Mouse (Mus musculus) limb, embryonic 12.5 days (tissue): ENCODE measurements around the gene Maoa. TPM values are rescaled to one million over a fixed set of nuclear protein-coding genes. Genes with fewer than 3 reads are reported as not detected.

Experiments
- ATAC-seq: fragments of 200-750 bp; cut with Nextera tagmentation; 2 replicates; pipeline ENCODE4 v1.8.0; 2017; ENCODE audit warnings: low read depth, moderate TSS enrichment; ENCODE audit not compliant: insufficient number of reproducible peaks, insufficient read depth, low FRiP score, low TSS enrichment
- H3K27ac ChIP-seq: fragments of 300-500 bp; sonication (generic); 2 replicates; pipeline ENCODE4 v1.5.1; 2016; ENCODE audit warnings: mild to moderate bottlenecking, moderate library complexity
- H3K27me3 ChIP-seq: fragments of 300-500 bp; sonication (generic); 2 replicates; pipeline ENCODE4 v1.6.1; 2016; ENCODE audit warnings: mild to moderate bottlenecking, moderate library complexity
- H3K36me3 ChIP-seq: fragments of 300-500 bp; sonication (generic); 2 replicates; pipeline ENCODE4 v1.6.1; 2016; ENCODE audit warnings: mild to moderate bottlenecking, moderate library complexity
- H3K4me1 ChIP-seq: fragments of 300-500 bp; sonication (generic); replicated peaks from 2 replicates; pipeline ENCODE4 v1.6.1; 2016
- H3K4me2 ChIP-seq: fragments of 300-500 bp; sonication (generic); 2 replicates; pipeline ENCODE4 v1.6.1; 2016; ENCODE audit warnings: mild to moderate bottlenecking, moderate library complexity
- H3K4me3 ChIP-seq: fragments of 300-500 bp; sonication (generic); replicated peaks from 2 replicates; pipeline ENCODE4 v1.5.1; 2016; ENCODE audit warnings: mild to moderate bottlenecking
- H3K9ac ChIP-seq: fragments of 300-500 bp; sonication (generic); replicated peaks from 2 replicates; pipeline ENCODE4 v1.6.1; 2016; ENCODE audit warnings: mild to moderate bottlenecking, moderate library complexity
- H3K9me3 ChIP-seq: fragments of 300-500 bp; sonication (generic); 2 replicates; pipeline ENCODE4 v1.6.1; 2016; ENCODE audit warnings: mild to moderate bottlenecking, moderate library complexity
- WGBS: fragments of 180-500 bp; shearing (Covaris S2); methylation state at CpG from one replicate; pipeline ENCODE4 v1.1.7; 2016; 5-methylcytosine and 5-hydroxymethylcytosine counted together
- polyA plus RNA-seq: library from polyadenylated mRNA; unstranded; fragments of >200 nt; fragmentation: Nextera tagmentation; extraction: Ambion mirVana; gene quantifications from 2 replicates; pipeline ENCODE4 v1.2.1, GENCODE M21; 2016

The Maoa gene
- polyA plus RNA-seq: 12.8 TPM in 2 replicates

- Histone ChIP-seq H3K4me3 (peak within 1 kb of the TSS; percentile 47), H3K9me3 (no peaks in the 10 kb centered on the region), H3K36me3 (no peaks in the 10 kb centered on the region), H3K9ac (peak within 1 kb of the TSS; percentile 59), H3K27ac (peak within 1 kb of the TSS; percentile 69; the same call in 1 of the 2 replicates), H3K4me2 (peak within 1 kb of the TSS; percentile 65), H3K27me3 (no peaks in the 10 kb centered on the region), H3K4me1 (no peaks in the 10 kb centered on the region)
- ATAC-seq: peak; percentile 84
- 22% methylated on average over 33 of the region's 33 CpGs for WGBS
These were observed at the start of gene Maoa for GRCm38 (mm10) chrX:16619034-16619929. Gene Maoa (plus strand): TSS chrX:16619698.

GRCm38 (mm10) chrX:16618225-16619033 lies 1.1 kb upstream of the Maoa start:
- no peaks in the 10 kb centered on the region for H3K9me3 ChIP-seq
- 8% methylated on average over 51 of the region's 60 CpGs for WGBS
- H3K9ac ChIP-seq: peak overlapping the region; percentile 59
- no peaks in the 10 kb centered on the region for H3K27me3 ChIP-seq
- H3K4me1 ChIP-seq: no peaks in the 10 kb centered on the region
- H3K4me2 ChIP-seq: peak overlapping the region; percentile 65
- ATAC-seq: peak; percentile 94
- no peaks in the 10 kb centered on the region for H3K36me3 ChIP-seq
- peak overlapping the region; percentile 47 for H3K4me3 ChIP-seq
- H3K27ac ChIP-seq: peak overlapping the region; percentile 69; the same call in 1 of the 2 replicates

GRCm38 (mm10) chrX:16656511-16656910 lies 37.0 kb downstream of the Maoa start:
- Histone ChIP-seq H3K27me3 (no peaks in the 10 kb centered on the region), H3K9me3 (no peaks in the 10 kb centered on the region), H3K36me3 (no peaks in the 10 kb centered on the region), H3K4me3 (no peak overlapping the region), H3K4me2 (no peak overlapping the region), H3K9ac (no peak overlapping the region), H3K4me1 (no peaks in the 10 kb centered on the region), H3K27ac (no peak overlapping the region)
- ATAC-seq: no peak
- WGBS: 29% methylated on average over 2 of the region's 2 CpGs

GRCm38 (mm10) chrX:16706094-16706493 lies 86.6 kb downstream of the Maoa start:
- Histone ChIP-seq H3K27me3 (no peaks in the 10 kb centered on the region), H3K4me2 (no peak overlapping the region), H3K27ac (no peak overlapping the region), H3K9me3 (no peaks in the 10 kb centered on the region), H3K4me3 (no peak overlapping the region), H3K4me1 (no peaks in the 10 kb centered on the region), H3K9ac (no peak overlapping the region), H3K36me3 (no peaks in the 10 kb centered on the region)
- no peak for ATAC-seq
- 74% methylated on average over 1 of the region's 1 CpGs for WGBS

GRCm38 (mm10) chrX:16714033-16714432 lies 94.5 kb downstream of the Maoa start:
- Histone ChIP-seq H3K27ac (no peak overlapping the region), H3K9ac (no peak overlapping the region), H3K4me2 (no peak overlapping the region), H3K9me3 (no peaks in the 10 kb centered on the region), H3K27me3 (no peaks in the 10 kb centered on the region), H3K36me3 (no peaks in the 10 kb centered on the region), H3K4me3 (no peak overlapping the region), H3K4me1 (no peaks in the 10 kb centered on the region)
- no peak for ATAC-seq
- WGBS: 63% methylated on average over 1 of the region's 1 CpGs

Other genes starting within 250 kb of the Maoa start
- gene Cypt1, start 96.8 kb upstream of the Maoa start, polyA plus RNA-seq: not detected in 2 replicates
- 4.8 and 4.9 TPM in 2 replicates for gene Maob, start 197.7 kb downstream of the Maoa start, polyA plus RNA-seq